Mouse (Mus musculus): Measurements from ENCODE around the gene Atg14. TPM values are rescaled to one million over a fixed set of nuclear protein-coding genes. Genes with fewer than 3 reads are reported as not detected.

Gene Atg14
- total RNA-seq, 2 experiments from 2014 or later = 8.9 to 11.0 TPM

DNA sequence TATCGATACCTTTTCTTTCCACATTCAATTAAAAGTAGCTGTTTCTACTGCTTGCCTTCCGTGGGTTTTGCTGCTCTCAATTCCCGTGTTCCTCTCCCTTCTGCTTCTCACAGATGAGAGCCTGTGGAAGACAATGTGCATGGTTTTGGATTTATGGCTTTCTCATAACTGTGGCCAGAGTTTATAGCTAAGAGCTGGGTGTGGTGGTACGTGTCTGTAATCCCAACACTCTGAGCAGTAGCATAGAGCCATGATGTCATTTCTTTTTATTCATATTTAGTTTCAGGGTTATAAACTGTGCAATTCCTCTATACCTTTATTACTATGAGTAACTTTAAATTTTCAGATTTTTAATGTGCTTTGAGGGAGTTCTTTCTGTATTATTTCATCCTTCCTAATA, 60.2 kb downstream of the Atg14 start:
- DNase-seq (ENCODE audit: low spot score in 2 of 2) = no peak

DNA sequence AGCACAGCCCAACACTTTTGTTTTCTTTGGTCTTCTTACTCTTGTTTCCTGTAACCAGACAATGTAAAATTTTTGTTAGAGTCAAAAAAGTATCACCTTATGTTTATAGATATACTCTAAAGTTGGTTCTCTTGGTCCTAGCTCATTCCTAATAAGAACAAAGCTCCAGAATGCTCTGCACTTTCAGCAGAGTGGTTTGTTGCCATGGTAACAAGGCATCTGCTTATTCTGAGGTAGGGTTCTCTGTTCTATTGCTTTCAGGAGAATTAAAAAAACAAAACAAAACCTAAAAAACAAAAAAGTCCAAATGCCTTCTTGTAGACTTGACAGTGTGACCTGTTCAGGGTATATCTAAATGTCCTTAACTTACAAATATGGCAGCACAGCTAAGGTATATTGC, 62.4 kb downstream of the Atg14 start:
- DNase-seq (ENCODE audit: low spot score in 2 of 2) = no peak

DNA sequence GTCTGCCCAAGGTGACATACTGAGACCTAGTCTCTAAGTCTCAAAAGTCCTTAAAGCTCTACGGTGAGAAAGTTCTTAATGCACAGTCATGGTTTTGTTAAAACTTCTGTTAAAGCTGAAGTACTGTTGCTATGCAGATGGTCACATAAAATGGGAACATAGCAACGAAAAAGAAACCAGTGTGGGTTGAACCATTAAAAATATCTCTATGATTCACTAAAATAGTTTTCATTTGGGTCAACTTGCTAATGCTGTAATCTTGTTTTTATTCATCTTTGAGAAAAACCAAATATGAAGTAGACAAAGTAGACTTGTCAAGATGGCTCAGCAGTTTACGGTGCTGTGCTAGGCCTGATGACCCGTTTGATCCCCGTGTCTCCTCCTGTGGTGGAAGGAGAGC, 63.8 kb downstream of the Atg14 start:
- no peak for DNase-seq (ENCODE audit: low spot score in 2 of 2)

DNA sequence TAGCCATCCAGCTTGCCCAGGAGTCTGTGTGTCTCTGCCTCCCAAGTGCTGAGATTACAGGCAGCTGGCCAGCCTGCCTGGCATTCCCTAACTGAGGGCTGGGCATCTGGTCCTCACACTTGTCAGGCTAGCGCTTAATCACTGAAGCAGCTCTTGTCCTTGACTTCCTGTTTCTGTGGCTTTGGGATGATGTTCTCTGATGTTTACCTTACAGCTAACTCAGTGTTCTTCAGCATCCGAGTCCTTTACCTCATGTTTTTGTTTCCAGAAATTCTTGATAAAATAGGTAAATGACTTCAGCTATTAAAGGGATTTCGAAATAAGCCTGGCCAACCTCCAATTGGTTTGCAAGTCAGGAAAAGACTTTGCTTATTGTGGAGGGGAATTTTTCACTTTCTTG, 66.4 kb downstream of the Atg14 start:
- DNase-seq (ENCODE audit: low spot score in 2 of 2) = no peak

DNA sequence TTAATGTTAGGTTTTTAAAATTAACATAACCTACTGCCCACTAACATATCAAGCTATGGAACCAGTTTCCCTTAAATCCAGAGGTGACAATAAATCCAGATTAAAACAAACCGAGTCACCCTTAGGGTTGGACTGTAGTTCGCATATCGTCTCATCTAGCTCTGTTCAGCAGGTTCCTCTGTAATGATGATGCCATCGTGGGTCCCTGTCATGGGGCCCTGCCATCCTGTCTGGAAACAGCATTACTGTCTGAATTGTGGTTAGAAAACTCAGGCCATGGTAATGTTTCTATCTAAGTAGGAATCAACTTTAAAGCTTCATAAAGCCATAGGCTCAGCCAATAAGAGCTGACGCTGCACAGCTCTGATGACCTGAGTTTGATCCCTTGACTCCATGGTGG, 71.8 kb downstream of the Atg14 start:
- no peak for DNase-seq (ENCODE audit: low spot score in 2 of 2)

DNA sequence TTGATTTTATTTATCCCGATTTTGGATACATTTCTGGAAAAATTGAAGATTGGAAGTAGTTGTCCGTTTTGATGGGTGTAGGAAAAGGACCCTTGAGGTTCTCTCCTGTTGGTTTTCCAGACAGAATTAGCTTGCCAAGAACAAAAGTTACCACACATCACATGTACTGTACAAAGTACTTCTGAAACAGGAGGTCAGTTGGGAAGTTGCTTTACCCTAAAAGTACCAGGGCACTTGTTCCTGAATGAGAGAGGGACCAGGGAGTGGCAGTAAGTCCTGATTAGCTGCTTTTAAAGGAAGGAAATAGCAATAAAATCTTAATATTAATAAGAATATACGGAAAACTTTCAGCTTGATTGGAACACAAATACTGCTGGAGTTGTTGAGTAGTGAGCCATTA, 73.3 kb downstream of the Atg14 start:
- no peak for DNase-seq (ENCODE audit: low spot score in 2 of 2)

DNA sequence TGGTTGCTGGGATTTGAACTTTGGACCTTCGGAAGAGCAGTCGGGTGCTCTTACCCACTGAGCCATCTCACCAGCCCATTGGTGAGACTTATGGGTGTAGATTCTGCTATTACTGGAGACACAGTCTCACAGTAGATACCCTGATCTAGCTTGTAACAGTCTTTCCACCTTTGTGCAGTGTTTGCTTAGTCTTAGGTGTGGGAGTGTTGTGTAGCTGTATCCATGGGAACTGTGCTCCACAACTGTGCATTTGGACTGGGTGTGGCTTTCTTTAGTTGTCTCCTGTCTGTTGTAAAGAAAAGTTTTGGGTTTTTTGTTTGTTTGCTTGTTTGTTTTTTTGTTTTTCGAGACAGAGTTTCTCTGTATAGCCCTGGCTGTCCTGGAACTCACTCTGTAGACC, 74.5 kb downstream of the Atg14 start:
- no peak for DNase-seq (ENCODE audit: low spot score in 2 of 2)

DNA sequence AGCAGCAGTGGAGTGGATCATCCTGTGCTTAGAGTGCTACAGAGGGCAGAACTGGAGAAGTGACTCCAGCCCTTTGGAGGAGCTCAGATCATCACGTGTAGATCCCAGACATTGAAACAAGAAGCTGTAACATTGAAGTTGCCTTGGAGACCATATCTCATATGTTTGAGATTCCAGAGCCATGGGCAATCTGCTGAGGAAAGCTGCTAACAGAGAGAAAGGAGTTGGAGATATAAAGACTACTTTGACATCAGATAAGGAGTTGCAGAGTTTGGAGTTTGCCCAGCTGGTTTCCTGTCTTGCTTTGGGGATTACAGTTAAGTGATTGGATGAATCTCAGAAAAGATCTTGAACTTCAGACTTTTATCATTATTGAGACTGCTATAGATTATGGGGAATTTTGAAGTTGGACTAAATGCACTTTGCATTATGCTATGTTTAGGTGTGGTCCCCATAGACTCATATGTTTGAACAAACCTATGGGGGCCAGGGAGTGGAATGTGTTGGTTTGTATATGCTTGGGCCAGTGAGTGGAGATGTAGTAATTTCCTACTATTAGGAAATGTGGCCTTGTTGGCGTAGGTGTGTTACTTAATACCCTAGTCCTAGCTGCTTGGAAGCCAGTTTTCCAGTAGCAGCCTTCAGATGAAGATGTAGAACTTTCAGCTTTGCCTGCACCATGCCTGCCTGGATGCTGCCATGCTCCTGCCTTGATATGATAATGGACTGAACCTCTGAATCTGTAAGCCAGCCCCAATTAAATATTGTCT, 76.7 kb downstream of the Atg14 start:
- no peak for DNase-seq (ENCODE audit: low spot score in 2 of 2)

Other genes starting within 250 kb of the Atg14 start
- gene Lgals3, start 202.9 kb downstream of the Atg14 start, total RNA-seq (2021) = 1 to 10 TPM; 6.2 to 6.9 TPM
- 10 to 100 TPM; 15.3 to 15.4 TPM for gene Dlgap5, start 152.2 kb downstream of the Atg14 start, total RNA-seq (2021)
- 10 to 100 TPM; 19.6 to 20.5 TPM for gene Fbxo34, start 120.2 kb downstream of the Atg14 start, total RNA-seq (2021)
- gene Ktn1, start 77.8 kb upstream of the Atg14 start, total RNA-seq (2021) = 100 to 1,000 TPM; 167 to 171 TPM

Measured in gastrocnemius, postnatal 4 days (tissue).